Mouse (Mus musculus): ENCODE measurements around the gene R3hdm2.

Gene R3hdm2

GRCm38 (mm10) chr10:127543916-127544315, 163.8 kb downstream of the R3hdm2 start:
- DNase-seq (ENCODE audit: low spot score in 2 of 2) = no peak

- no peak for DNase-seq (ENCODE audit: low spot score in 2 of 2)
These were observed 164.2 kb downstream of the R3hdm2 start for GRCm38 (mm10) chr10:127544375-127544774.

- no peak for DNase-seq (ENCODE audit: low spot score in 2 of 2)
These were observed 166.4 kb downstream of the R3hdm2 start for GRCm38 (mm10) chr10:127546505-127546904.

GRCm38 (mm10) chr10:127548236-127548635, 168.1 kb downstream of the R3hdm2 start:
- DNase-seq (ENCODE audit: low spot score in 2 of 2) = no peak

Data from right cerebral cortex, adult 2 months (tissue).